Mouse (Mus musculus): ENCODE measurements around the gene Phf21a. TPM values are rescaled to one million over a fixed set of nuclear protein-coding genes. Genes with fewer than 3 reads are reported as not detected.

Phf21a gene
- 36.7 and 41.3 TPM in 2 replicates for polyA plus RNA-seq (2016; fragmentation: Nextera tagmentation; extraction: Ambion mirVana)

DNA sequence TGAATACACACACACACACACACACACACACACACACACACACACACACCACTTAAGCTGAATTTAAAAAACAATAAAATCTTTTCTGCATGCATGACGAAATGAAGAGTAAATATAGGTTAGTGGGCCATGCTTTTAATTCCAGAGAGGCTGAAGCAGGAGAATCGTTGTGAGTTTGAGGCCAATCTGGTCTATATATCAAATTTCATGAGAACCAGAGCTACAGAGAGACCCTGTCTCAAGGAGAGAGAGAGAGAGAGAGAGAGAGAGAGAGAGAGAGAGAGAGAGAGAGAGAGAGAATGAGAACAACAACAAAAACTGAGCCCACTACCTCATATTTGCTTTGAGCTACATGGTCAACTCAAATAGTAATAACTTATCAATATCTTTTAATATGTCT lies at the start of gene Phf21a:
Gene Phf21a (plus strand): TSS at position 301 of the 400 bp plus-strand sequence.
- no peaks in the 10 kb centered on the region; the same call in 1 of the 2 replicates for H3K9me3 ChIP-seq (replicated peaks)
- H3K4me3 ChIP-seq: no peak within 1 kb of the TSS
- no peaks in the 10 kb centered on the region for H3K4me1 ChIP-seq
- H3K27me3 ChIP-seq (ENCODE audit: low read depth, poor library complexity, severe bottlenecking): no peaks in the 10 kb centered on the region
- no peak for DNase-seq (ENCODE audit: low spot score)
- no peaks in the 10 kb centered on the region for H3K36me3 ChIP-seq
- H3K27ac ChIP-seq (replicated peaks): no peak within 1 kb of the TSS
- WGBS: 86% methylated on average over 2 of the region's 2 CpGs

DNA sequence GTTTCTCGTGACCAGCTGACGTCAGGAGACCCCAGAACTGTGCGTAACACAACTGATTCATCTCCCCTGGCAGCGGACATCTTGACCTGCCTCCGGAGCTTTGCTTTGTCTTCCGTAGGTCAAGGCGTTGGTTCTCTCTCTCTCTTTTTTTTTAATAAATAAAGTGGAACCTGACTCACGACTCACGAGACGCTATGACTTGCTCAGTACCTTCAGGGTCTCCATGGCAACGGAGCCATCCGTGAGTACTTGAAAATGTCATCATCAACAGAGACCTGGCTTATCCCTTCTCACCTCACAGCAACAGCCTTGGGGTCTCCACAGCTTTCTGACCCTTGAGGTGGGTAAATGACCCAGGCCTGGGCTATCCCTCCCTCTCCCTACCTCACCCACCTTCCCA lies 49.6 kb upstream of the Phf21a start:
- no peak for DNase-seq (ENCODE audit: low spot score)
- H3K36me3 ChIP-seq: no peaks in the 10 kb centered on the region
- peaks cover 4% of the 10 kb centered on the region; the same call in 1 of the 2 replicates for H3K4me1 ChIP-seq
- no peaks in the 10 kb centered on the region for H3K9me3 ChIP-seq (replicated peaks)
- no peak overlapping the region for H3K27ac ChIP-seq (replicated peaks)
- 90% methylated on average over 12 of the region's 12 CpGs for WGBS
- no peak overlapping the region for H3K4me3 ChIP-seq
- 0 out of 2 replicates have a peak, but pooled peaks cover 4% of the 10 kb centered on the region for H3K27me3 ChIP-seq (ENCODE audit: low read depth, poor library complexity, severe bottlenecking)

- DNase-seq (ENCODE audit: low spot score): no peak
- H3K27me3 ChIP-seq (ENCODE audit: low read depth, poor library complexity, severe bottlenecking): peaks cover 28% of the 10 kb centered on the region
- H3K4me3 ChIP-seq: no peak overlapping the region
- no peak overlapping the region for H3K27ac ChIP-seq (replicated peaks)
- WGBS: 34% methylated on average over 4 of the region's 4 CpGs
- H3K4me1 ChIP-seq: peaks cover 4% of the 10 kb centered on the region; the same call in 1 of the 2 replicates
- H3K36me3 ChIP-seq: no peaks in the 10 kb centered on the region
- no peaks in the 10 kb centered on the region for H3K9me3 ChIP-seq (replicated peaks)
These were observed 45.3 kb upstream of the Phf21a start for GRCm38 (mm10) chr2:92047601-92048000.

DNA sequence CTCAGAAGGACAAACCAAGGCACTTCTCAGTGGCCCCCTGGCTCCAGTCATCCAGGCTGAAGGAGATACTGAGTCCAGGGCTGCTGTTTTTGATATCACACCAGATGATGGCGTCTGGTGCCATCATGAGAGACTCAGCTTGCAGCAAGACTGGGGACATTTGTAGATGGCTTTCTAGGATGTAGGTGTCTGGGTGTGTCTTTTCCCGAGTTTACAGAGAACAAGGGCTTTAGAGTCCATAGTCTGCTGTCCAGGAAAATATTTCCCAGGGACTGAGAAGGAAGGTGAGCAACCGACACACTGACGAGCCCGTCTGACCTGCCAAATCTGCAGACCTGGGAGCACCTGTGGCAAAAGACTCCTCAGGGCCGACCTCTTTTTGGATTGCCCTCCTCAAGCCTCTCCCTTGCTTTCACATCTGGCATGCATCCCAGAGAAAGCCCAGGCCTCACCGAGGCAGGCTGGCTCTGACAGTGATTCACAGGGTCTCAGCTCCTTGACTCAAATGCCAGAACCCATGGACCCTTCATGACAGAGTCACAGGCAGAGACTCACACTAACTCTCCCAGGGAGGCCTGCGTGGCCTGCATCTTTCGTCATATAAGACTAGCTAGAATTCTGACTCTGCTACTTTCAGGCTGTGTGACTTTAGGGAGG lies 44.8 kb upstream of the Phf21a start:
- Histone ChIP-seq H3K27ac (replicated peaks) (no peak overlapping the region), H3K9me3 (replicated peaks) (no peaks in the 10 kb centered on the region), H3K4me1 (peaks cover 4% of the 10 kb centered on the region; the same call in 1 of the 2 replicates), H3K4me3 (no peak overlapping the region), H3K27me3 (ENCODE audit: low read depth, poor library complexity, severe bottlenecking) (peaks cover 34% of the 10 kb centered on the region), H3K36me3 (no peaks in the 10 kb centered on the region)
- no peak for DNase-seq (ENCODE audit: low spot score)
- 72% methylated on average over 9 of the region's 9 CpGs for WGBS

DNA sequence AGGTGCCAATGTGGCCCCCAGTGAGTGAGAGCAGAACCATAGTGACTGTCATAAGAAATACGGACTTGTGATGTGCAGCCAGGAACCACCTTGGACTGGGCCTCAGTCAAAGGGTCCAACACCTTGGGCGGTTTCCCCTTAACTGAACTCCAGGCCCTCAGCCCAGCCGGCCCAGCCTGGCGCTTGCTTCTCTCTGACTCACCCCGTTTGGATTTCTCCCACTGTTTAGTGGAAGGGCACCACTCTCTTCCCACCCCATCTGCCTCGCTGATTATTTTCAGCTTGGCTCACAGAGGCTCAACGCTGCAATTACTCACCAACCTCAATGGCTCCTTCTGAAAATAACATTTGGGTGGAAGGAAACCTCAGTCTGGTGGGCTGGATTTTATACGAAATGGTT lies 40.7 kb upstream of the Phf21a start:
- Histone ChIP-seq H3K4me3 (no peak overlapping the region), H3K27ac (replicated peaks) (no peak overlapping the region), H3K9me3 (replicated peaks) (no peaks in the 10 kb centered on the region), H3K27me3 (ENCODE audit: low read depth, poor library complexity, severe bottlenecking) (peaks cover 71% of the 10 kb centered on the region), H3K36me3 (no peaks in the 10 kb centered on the region), H3K4me1 (peaks cover 18% of the 10 kb centered on the region)
- WGBS: 91% methylated on average over 8 of the region's 8 CpGs
- no peak for DNase-seq (ENCODE audit: low spot score)

DNA sequence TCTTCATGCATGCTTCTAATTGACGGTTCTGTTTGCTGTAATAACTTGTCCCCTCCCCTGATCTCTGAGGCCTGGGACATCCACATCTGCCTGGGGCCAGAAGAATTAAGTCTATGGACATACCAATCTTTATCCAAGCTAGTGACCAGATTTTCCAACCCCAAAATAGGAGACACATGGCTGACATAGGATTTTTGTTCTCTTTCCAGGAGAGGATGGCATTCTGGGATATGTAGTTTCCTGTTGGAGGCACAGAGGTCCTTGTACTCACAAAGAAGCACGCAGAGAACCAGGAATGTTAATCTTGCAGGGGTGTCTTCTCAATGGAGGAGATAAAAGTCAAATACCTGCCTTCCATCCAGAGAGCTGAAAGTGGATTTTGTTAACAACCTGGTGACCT lies 40.2 kb upstream of the Phf21a start:
- Histone ChIP-seq H3K9me3 (replicated peaks) (no peaks in the 10 kb centered on the region), H3K27me3 (ENCODE audit: low read depth, poor library complexity, severe bottlenecking) (peaks cover 73% of the 10 kb centered on the region), H3K27ac (replicated peaks) (no peak overlapping the region), H3K4me1 (peaks cover 14% of the 10 kb centered on the region), H3K4me3 (no peak overlapping the region), H3K36me3 (no peaks in the 10 kb centered on the region)
- WGBS: 41% methylated on average over 2 of the region's 2 CpGs
- no peak for DNase-seq (ENCODE audit: low spot score)

GRCm38 (mm10) chr2:92055101-92055813 lies 37.7 kb upstream of the Phf21a start:
- 4% methylated on average over 38 of the region's 38 CpGs for whole genome bisulfite sequencing
- Histone ChIP-seq H3K9me3 (replicated peaks) (no peaks in the 10 kb centered on the region), H3K27me3 (ENCODE audit: low read depth, poor library complexity, severe bottlenecking) (peaks cover 91% of the 10 kb centered on the region), H3K4me3 (peak overlapping the region; percentile 45), H3K4me1 (peaks cover 35% of the 10 kb centered on the region), H3K36me3 (no peaks in the 10 kb centered on the region), H3K27ac (replicated peaks) (peak overlapping the region; percentile 76)
- peak; percentile 90 for DNase-seq (ENCODE audit: low spot score)

GRCm38 (mm10) chr2:92055831-92056236 lies 37.1 kb upstream of the Phf21a start:
- H3K9me3 ChIP-seq (replicated peaks): no peaks in the 10 kb centered on the region
- H3K27me3 ChIP-seq (ENCODE audit: low read depth, poor library complexity, severe bottlenecking): peaks cover 91% of the 10 kb centered on the region
- H3K4me1 ChIP-seq: peaks cover 36% of the 10 kb centered on the region
- 3% methylated on average over 14 of the region's 14 CpGs for WGBS
- H3K36me3 ChIP-seq: no peaks in the 10 kb centered on the region
- DNase-seq (ENCODE audit: low spot score): peak; percentile 73
- peak overlapping the region; percentile 76 for H3K27ac ChIP-seq (replicated peaks)
- H3K4me3 ChIP-seq: peak overlapping the region; percentile 45

- no peaks in the 10 kb centered on the region for H3K36me3 ChIP-seq
- no peaks in the 10 kb centered on the region for H3K9me3 ChIP-seq (replicated peaks)
- H3K4me3 ChIP-seq: no peak overlapping the region
- 88% methylated on average over 13 of the region's 13 CpGs for WGBS
- H3K27me3 ChIP-seq (ENCODE audit: low read depth, poor library complexity, severe bottlenecking): peaks cover 97% of the 10 kb centered on the region
- H3K27ac ChIP-seq (replicated peaks): no peak overlapping the region
- no peak for DNase-seq (ENCODE audit: low spot score)
- peaks cover 36% of the 10 kb centered on the region for H3K4me1 ChIP-seq
These were observed 36.2 kb upstream of the Phf21a start for GRCm38 (mm10) chr2:92056760-92057159.

DNA sequence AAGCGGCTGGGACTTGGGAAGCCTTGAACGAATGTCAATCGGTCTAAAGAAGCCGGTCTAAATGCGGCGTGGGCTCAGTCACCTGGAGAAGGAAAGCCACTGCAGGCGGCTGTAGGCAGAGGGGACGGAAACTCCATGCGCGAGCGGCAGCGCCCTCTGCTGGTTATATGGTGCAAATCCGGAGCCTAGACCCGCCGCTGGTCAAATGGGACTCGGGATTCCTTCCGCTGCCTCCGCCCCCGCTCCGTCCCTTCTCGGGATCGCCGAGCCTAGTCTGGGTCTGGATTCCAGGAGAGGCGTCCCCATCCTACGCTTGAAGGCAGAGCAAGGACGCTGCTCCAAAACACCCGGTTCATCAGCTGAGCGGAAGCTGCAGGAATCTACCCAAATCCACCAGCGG lies 34.4 kb upstream of the Phf21a start:
- no peaks in the 10 kb centered on the region for H3K36me3 ChIP-seq
- no peaks in the 10 kb centered on the region for H3K9me3 ChIP-seq (replicated peaks)
- peaks cover 94% of the 10 kb centered on the region for H3K27me3 ChIP-seq (ENCODE audit: low read depth, poor library complexity, severe bottlenecking)
- peak; percentile 92 for DNase-seq (ENCODE audit: low spot score)
- WGBS: under 1% methylated on average over 29 of the region's 29 CpGs
- H3K4me1 ChIP-seq: peaks cover 36% of the 10 kb centered on the region
- H3K4me3 ChIP-seq: peak overlapping the region; percentile 69
- no peak overlapping the region for H3K27ac ChIP-seq (replicated peaks)

GRCm38 (mm10) chr2:92058936-92059335 lies 34.0 kb upstream of the Phf21a start:
- no peaks in the 10 kb centered on the region for H3K9me3 ChIP-seq (replicated peaks)
- H3K4me1 ChIP-seq: peaks cover 36% of the 10 kb centered on the region
- no peak for DNase-seq (ENCODE audit: low spot score)
- H3K4me3 ChIP-seq: peak overlapping the region; percentile 69
- H3K36me3 ChIP-seq: no peaks in the 10 kb centered on the region
- H3K27ac ChIP-seq (replicated peaks): no peak overlapping the region
- 4% methylated on average over 11 of the region's 11 CpGs for WGBS
- H3K27me3 ChIP-seq (ENCODE audit: low read depth, poor library complexity, severe bottlenecking): peaks cover 90% of the 10 kb centered on the region

DNA sequence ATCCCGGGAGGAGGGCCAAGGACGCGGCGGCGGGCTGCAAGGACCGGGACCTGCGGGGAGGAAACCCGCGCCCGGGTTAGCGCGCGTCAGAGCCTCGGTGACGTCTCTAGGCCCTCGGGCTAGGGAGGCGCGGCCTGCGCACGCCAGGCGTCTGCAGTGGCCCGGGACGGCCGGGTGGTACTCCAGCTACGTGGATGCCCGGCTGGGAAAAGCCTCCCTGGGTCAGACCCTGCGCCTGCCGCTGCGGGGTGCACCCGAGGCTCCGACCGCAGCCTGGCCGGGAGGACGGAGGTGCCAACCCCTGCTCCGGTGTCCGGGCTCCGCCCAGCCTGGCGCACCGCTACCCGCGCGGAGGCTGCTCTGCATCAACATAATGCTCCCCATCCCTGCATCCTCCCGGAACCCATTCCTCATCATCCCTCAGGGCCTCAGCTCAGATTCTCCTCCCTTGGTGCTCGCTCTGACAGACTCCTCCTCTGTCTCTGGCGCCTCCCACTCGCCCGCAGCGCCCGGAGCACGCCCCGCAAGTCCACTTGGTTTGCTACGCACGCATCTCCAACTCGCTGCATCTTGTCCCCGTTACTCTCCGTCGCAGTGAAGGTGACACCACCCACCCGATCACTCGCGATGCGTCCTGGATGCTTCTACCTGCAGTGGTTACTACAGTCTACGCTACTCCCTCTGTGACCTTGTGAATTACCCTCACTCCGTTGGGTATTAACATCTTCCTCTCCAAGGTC lies 33.3 kb upstream of the Phf21a start:
- no peaks in the 10 kb centered on the region for H3K9me3 ChIP-seq (replicated peaks)
- peak; percentile 69 for DNase-seq (ENCODE audit: low spot score)
- WGBS: under 1% methylated on average over 63 of the region's 63 CpGs
- H3K36me3 ChIP-seq: no peaks in the 10 kb centered on the region
- peak overlapping the region; percentile 69 for H3K4me3 ChIP-seq
- H3K27ac ChIP-seq (replicated peaks): peak overlapping the region; percentile 43
- H3K27me3 ChIP-seq (ENCODE audit: low read depth, poor library complexity, severe bottlenecking): peaks cover 82% of the 10 kb centered on the region
- peaks cover 36% of the 10 kb centered on the region for H3K4me1 ChIP-seq

All from midbrain, embryonic 10.5 days (tissue).